ENCODE assay signal across 13 mouse cellular contexts in the genomic region with DNA sequence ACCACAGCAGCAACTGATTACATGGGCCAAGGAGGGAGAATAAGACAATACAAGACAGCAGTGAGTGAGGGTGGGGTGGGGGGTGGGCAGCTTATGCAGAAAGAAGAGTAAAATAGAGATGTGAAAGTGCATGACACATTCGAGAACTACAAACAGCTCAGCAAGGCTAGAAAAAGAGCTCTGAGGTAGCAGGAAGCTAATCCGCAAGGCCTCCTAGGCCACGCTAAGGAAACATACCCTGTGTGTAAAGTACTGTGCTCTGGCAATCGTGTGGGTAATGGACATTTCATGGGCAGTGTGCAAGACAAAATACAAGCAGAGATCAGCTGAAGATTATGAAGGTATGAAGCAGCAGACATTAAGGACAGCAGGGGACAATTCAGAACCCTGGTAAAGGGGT. TPM values are rescaled to one million over a fixed set of nuclear protein-coding genes. Genes with fewer than 3 reads are reported as not detected.
DNase-seq lines count a peak whose midpoint lies in the region; ATAC-seq and TF ChIP-seq lines count a peak whose summit lies in the region.
"Had no signal": no experiment of that assay in that cellular context is flagged by ENCODE, and none has a peak within 500 bp of the region (broad histone marks: within the 10 kb centered on the region; RNA-seq: fewer than 3 reads in every experiment).

No protein-coding gene starts in this region.

- H3K36me3 ChIP-seq in heart, embryonic 13.5 days: no peaks in the 10 kb centered on the region
- H3K36me3 ChIP-seq in heart, embryonic 11.5 days (ENCODE audit: control insufficient read depth, insufficient read depth, low read length): no peaks in the 10 kb centered on the region
- H3K36me3 ChIP-seq in midbrain, embryonic 12.5 days: no peaks in the 10 kb centered on the region
- H3K36me3 ChIP-seq in midbrain, embryonic 15.5 days (replicated peaks): no peaks in the 10 kb centered on the region

- no peak for TF ChIP-seq CTCF in gastrocnemius, adult 2 months (IDR thresholded peaks at IDR 0.05)

- 65% methylated on average over 4 of the region's 4 CpGs for WGBS in heart, embryonic 13.5 days
- 66% methylated on average over 4 of the region's 4 CpGs for WGBS in heart, embryonic 11.5 days (ENCODE audit: insufficient replicate concordance)
- 63% methylated on average over 4 of the region's 4 CpGs for WGBS in midbrain, embryonic 12.5 days
- WGBS in midbrain, embryonic 15.5 days: 70% methylated on average over 4 of the region's 4 CpGs

- H3K4me1 ChIP-seq in heart, embryonic 13.5 days: peaks cover 49% of the 10 kb centered on the region
- peaks cover 16% of the 10 kb centered on the region for H3K4me1 ChIP-seq in heart, embryonic 11.5 days (ENCODE audit: control insufficient read depth, insufficient read depth, low read length)
- peaks cover 30% of the 10 kb centered on the region for H3K4me1 ChIP-seq in midbrain, embryonic 12.5 days
- peaks cover 41% of the 10 kb centered on the region for H3K4me1 ChIP-seq in midbrain, embryonic 15.5 days

- no peak overlapping the region for H3K4me3 ChIP-seq in heart, embryonic 13.5 days
- no peak overlapping the region for H3K4me3 ChIP-seq in heart, embryonic 11.5 days (ENCODE audit: low read depth, low read length)
- no peak overlapping the region for H3K4me3 ChIP-seq in midbrain, embryonic 12.5 days
- no peak overlapping the region for H3K4me3 ChIP-seq in midbrain, embryonic 15.5 days
- H3K4me3 ChIP-seq in gastrocnemius, adult 2 months: no peak overlapping the region
- H3K4me3 ChIP-seq: forebrain, embryonic 10.5 days; limb, embryonic 12.5 days had no signal

- no peak for DNase-seq in ovary, postnatal 14 days (ENCODE audit: low spot score)
- DNase-seq in gastrocnemius, adult 2 months: no peak
- DNase-seq: cerebellum, adult 11 months; heart, postnatal 4 days; lung, postnatal 14 days had no signal

- no peak overlapping the region for H3K27ac ChIP-seq in heart, embryonic 13.5 days (replicated peaks)
- no peak overlapping the region for H3K27ac ChIP-seq in heart, embryonic 11.5 days (ENCODE audit: low read depth, low read length)
- 0 out of 2 replicates have a peak overlapping the region, but pooled peaks have one; percentile 15 for H3K27ac ChIP-seq in midbrain, embryonic 12.5 days (replicated peaks)
- H3K27ac ChIP-seq in midbrain, embryonic 15.5 days: no peak overlapping the region
- no peak overlapping the region for H3K27ac ChIP-seq in gastrocnemius, adult 2 months
- H3K27ac ChIP-seq: forebrain, embryonic 10.5 days; limb, embryonic 12.5 days had no signal

- peak overlapping the region; percentile 24 for H3K9ac ChIP-seq in heart, embryonic 13.5 days
- H3K9ac ChIP-seq in heart, embryonic 11.5 days (ENCODE audit: low read depth, low read length): no peak overlapping the region
- H3K9ac ChIP-seq in midbrain, embryonic 12.5 days (replicated peaks): no peak overlapping the region
- H3K9ac ChIP-seq in midbrain, embryonic 15.5 days: no peak overlapping the region
- H3K9ac ChIP-seq: limb, embryonic 12.5 days had no signal

- intact Hi-C loops in gastrocnemius, adult 2 months (cut with DNase I): no loop called here

- no peak overlapping the region for H3K4me2 ChIP-seq in heart, embryonic 13.5 days
- no peak overlapping the region for H3K4me2 ChIP-seq in heart, embryonic 11.5 days
- no peak overlapping the region for H3K4me2 ChIP-seq in midbrain, embryonic 12.5 days (replicated peaks)
- no peak overlapping the region for H3K4me2 ChIP-seq in midbrain, embryonic 15.5 days
- H3K4me2 ChIP-seq: limb, embryonic 12.5 days had no signal

- no peaks in the 10 kb centered on the region for H3K27me3 ChIP-seq in heart, embryonic 13.5 days (replicated peaks)
- no peaks in the 10 kb centered on the region for H3K27me3 ChIP-seq in heart, embryonic 11.5 days (ENCODE audit: control insufficient read depth, insufficient read depth, low read length)
- no peaks in the 10 kb centered on the region for H3K27me3 ChIP-seq in midbrain, embryonic 12.5 days
- no peaks in the 10 kb centered on the region for H3K27me3 ChIP-seq in midbrain, embryonic 15.5 days (replicated peaks)
- H3K27me3 ChIP-seq: limb, embryonic 12.5 days had no signal

- no peaks in the 10 kb centered on the region for H3K9me3 ChIP-seq in heart, embryonic 13.5 days
- H3K9me3 ChIP-seq in heart, embryonic 11.5 days (replicated peaks; ENCODE audit: control insufficient read depth, low read length): no peaks in the 10 kb centered on the region
- H3K9me3 ChIP-seq in midbrain, embryonic 12.5 days: no peaks in the 10 kb centered on the region
- no peaks in the 10 kb centered on the region for H3K9me3 ChIP-seq in midbrain, embryonic 15.5 days
- H3K9me3 ChIP-seq: forebrain, embryonic 10.5 days; limb, embryonic 12.5 days had no signal

- ATAC-seq in heart, embryonic 13.5 days (ENCODE audit: extremely low read depth, insufficient number of reproducible peaks, low FRiP score, low TSS enrichment): no peak
- no peak for ATAC-seq in heart, embryonic 11.5 days (replicated peaks; ENCODE audit: insufficient number of reproducible peaks, low FRiP score, low TSS enrichment)
- ATAC-seq in midbrain, embryonic 12.5 days (ENCODE audit: low FRiP score, low read depth): no peak
- ATAC-seq in midbrain, embryonic 15.5 days (replicated peaks): no peak
- peak; percentile 72 for ATAC-seq in granulocyte monocyte progenitor cell, adult 5-6 weeks (replicated peaks; ENCODE audit: poor library complexity, severe bottlenecking)
- ATAC-seq in neutrophil, adult 5-6 weeks (ENCODE audit: extremely low read depth, insufficient number of reproducible peaks, low FRiP score, poor library complexity, severe bottlenecking): peak; percentile 37; the same call in 1 of the 2 replicates

RNA-seq across cellular contexts. Expression of a gene that starts 45.0 kb away (rescaled TPM):
- polyA plus RNA-seq in heart, embryonic 13.5 days (2015; fragmentation: Nextera tagmentation; extraction: Ambion mirVana): 26.4 and 29.8 TPM in 2 replicates
- 32.4 and 36.0 TPM in 2 replicates for polyA plus RNA-seq in heart, embryonic 11.5 days (2014; fragmentation: Nextera tagmentation; extraction: Ambion mirVana)
- 52.0 and 53.1 TPM in 2 replicates for polyA plus RNA-seq in midbrain, embryonic 12.5 days (2016; fragmentation: Nextera tagmentation; extraction: Ambion mirVana)
- 49.9 TPM in 2 replicates for polyA plus RNA-seq in midbrain, embryonic 15.5 days (2015; fragmentation: Nextera tagmentation; extraction: Ambion mirVana)
- total RNA-seq in granulocyte monocyte progenitor cell, adult 5-6 weeks (2014; fragmentation: Nextera tagmentation): 19.2 and 20.4 TPM in 2 replicates
- 17.5 and 21.6 TPM in 2 replicates for total RNA-seq in granulocyte monocyte progenitor cell, adult 5-6 weeks (2017)
- 28.2 and 33.8 TPM in 2 replicates for total RNA-seq in neutrophil, adult 5-6 weeks (2017)
- total RNA-seq in gastrocnemius, adult 2 months (2021): 10 to 100 TPM; 20.0 to 21.4 TPM

Comparison
In these comparisons a context has a peak if more than half of its experiments do, and no peak if none do; other contexts are left out.
1. ATAC-seq: peak in granulocyte monocyte progenitor cell, adult 5-6 weeks (single experiment) and neutrophil, adult 5-6 weeks (single experiment); none in heart, embryonic 13.5 days (single experiment), heart, embryonic 11.5 days (single experiment), midbrain, embryonic 12.5 days (single experiment) and midbrain, embryonic 15.5 days (single experiment).